Mouse (Mus musculus): ENCODE data around the gene Repin1. TPM values are rescaled to one million over a fixed set of nuclear protein-coding genes. Genes with fewer than 3 reads are reported as not detected.

Repin1 gene
- polyA plus RNA-seq, 1 experiment from 2014 or later = 25.7 TPM

DNA sequence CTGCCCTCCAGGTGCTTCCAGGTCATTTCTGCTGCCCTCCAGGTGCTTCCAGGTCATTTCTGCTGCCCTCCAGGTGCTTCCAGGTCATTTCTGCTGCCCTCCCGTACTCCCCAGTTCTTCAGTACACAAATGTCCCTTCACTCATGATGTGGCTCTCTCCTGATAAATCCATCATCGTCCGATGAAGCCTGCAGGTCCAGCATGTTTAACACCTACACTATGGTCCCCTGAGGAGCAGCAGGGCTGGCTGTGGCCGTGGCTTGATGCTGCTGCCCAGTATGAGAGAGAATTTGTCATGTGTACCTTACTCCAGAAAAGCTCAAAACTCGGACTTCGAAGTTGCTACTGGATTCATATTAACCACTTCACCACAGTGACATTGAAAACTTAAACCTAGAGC, 47.7 kb downstream of the Repin1 start:
- H3K4me2 ChIP-seq (ENCODE audit: low read depth, low read length) = no peak overlapping the region
- H3K4me3 ChIP-seq (replicated peaks; ENCODE audit: low read length) = no peak overlapping the region
- no peak overlapping the region for H3K27ac ChIP-seq (ENCODE audit: low read length)
- H3K9ac ChIP-seq (ENCODE audit: low read length) = no peak overlapping the region
- no peaks in the 10 kb centered on the region for H3K4me1 ChIP-seq (ENCODE audit: control insufficient read depth, insufficient read depth, low read length)
- 69% methylated on average over 6 of the region's 6 CpGs for WGBS
- H3K9me3 ChIP-seq (replicated peaks; ENCODE audit: control insufficient read depth, low read length) = no peaks in the 10 kb centered on the region
- no peak for ATAC-seq (ENCODE audit: insufficient read depth, low FRiP score)
- no peaks in the 10 kb centered on the region for H3K27me3 ChIP-seq (ENCODE audit: control insufficient read depth, insufficient read depth, low read length)
- H3K36me3 ChIP-seq (ENCODE audit: control insufficient read depth, insufficient read depth, low read length) = no peaks in the 10 kb centered on the region

- H3K27me3 ChIP-seq (ENCODE audit: control insufficient read depth, insufficient read depth, low read length) = no peaks in the 10 kb centered on the region
- H3K36me3 ChIP-seq (ENCODE audit: control insufficient read depth, insufficient read depth, low read length) = no peaks in the 10 kb centered on the region
- no peak overlapping the region for H3K4me2 ChIP-seq (ENCODE audit: low read depth, low read length)
- no peaks in the 10 kb centered on the region for H3K9me3 ChIP-seq (replicated peaks; ENCODE audit: control insufficient read depth, low read length)
- no peak overlapping the region for H3K27ac ChIP-seq (ENCODE audit: low read length)
- no peak overlapping the region for H3K4me3 ChIP-seq (replicated peaks; ENCODE audit: low read length)
- no peak overlapping the region for H3K9ac ChIP-seq (ENCODE audit: low read length)
- ATAC-seq (ENCODE audit: insufficient read depth, low FRiP score) = no peak
- H3K4me1 ChIP-seq (ENCODE audit: control insufficient read depth, insufficient read depth, low read length) = no peaks in the 10 kb centered on the region
- 21% methylated on average over 4 of the region's 4 CpGs for WGBS
These were observed 49.1 kb downstream of the Repin1 start for GRCm38 (mm10) chr6:48642764-48643292.

DNA sequence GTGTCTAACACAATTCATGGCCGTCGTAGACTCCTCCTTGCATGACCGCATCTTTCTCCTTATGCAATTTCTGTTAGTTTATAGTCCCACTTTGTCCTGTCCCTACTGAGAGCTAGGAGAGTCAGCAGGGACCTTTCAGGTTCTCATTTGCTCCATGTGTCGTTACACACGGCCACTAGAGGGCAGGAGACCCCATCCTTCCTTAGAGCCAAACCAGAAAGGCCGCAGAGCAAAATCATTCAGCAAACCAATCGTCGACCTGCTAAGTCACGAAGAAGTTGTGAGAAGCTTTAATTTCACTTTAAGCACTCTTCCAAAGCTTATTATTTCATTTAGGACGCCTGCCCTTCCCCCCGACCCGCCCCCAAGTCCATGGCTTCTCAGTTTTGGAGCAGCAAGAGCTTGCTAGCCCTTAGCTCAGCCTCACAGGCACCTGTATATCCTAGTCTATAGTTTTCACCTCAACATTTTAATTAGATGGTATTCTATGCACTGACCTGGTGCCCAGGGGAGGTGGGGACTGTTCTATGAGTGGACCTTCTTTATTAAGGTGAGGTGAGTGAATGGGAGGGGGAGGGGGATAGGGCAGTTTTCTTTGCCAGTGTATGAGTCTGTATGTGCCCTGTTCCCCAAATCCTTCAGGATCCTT, 52.1 kb downstream of the Repin1 start:
- no peaks in the 10 kb centered on the region for H3K9me3 ChIP-seq (replicated peaks; ENCODE audit: control insufficient read depth, low read length)

GRCm38 (mm10) chr6:48646309-48646690, 52.6 kb downstream of the Repin1 start:
- no peak overlapping the region for H3K9ac ChIP-seq (ENCODE audit: low read length)
- H3K27me3 ChIP-seq (ENCODE audit: control insufficient read depth, insufficient read depth, low read length) = no peaks in the 10 kb centered on the region
- ATAC-seq (ENCODE audit: insufficient read depth, low FRiP score) = no peak
- H3K36me3 ChIP-seq (ENCODE audit: control insufficient read depth, insufficient read depth, low read length) = no peaks in the 10 kb centered on the region
- H3K4me3 ChIP-seq (replicated peaks; ENCODE audit: low read length) = no peak overlapping the region
- no peak overlapping the region for H3K4me2 ChIP-seq (ENCODE audit: low read depth, low read length)
- H3K9me3 ChIP-seq (replicated peaks; ENCODE audit: control insufficient read depth, low read length) = no peaks in the 10 kb centered on the region
- no peaks in the 10 kb centered on the region for H3K4me1 ChIP-seq (ENCODE audit: control insufficient read depth, insufficient read depth, low read length)
- no peak overlapping the region for H3K27ac ChIP-seq (ENCODE audit: low read length)
- WGBS = 78% methylated on average over 4 of the region's 4 CpGs

More for the DNA sequence above, 52.1 kb downstream of the Repin1 start:
- Histone ChIP-seq H3K4me2 (ENCODE audit: low read depth, low read length) (no peak overlapping the region), H3K9ac (ENCODE audit: low read length) (0 out of 2 replicates have a peak overlapping the region, but pooled peaks have one; percentile 9), H3K27ac (ENCODE audit: low read length) (no peak overlapping the region), H3K27me3 (ENCODE audit: control insufficient read depth, insufficient read depth, low read length) (no peaks in the 10 kb centered on the region), H3K4me1 (ENCODE audit: control insufficient read depth, insufficient read depth, low read length) (no peaks in the 10 kb centered on the region), H3K4me3 (replicated peaks; ENCODE audit: low read length) (no peak overlapping the region), H3K36me3 (ENCODE audit: control insufficient read depth, insufficient read depth, low read length) (no peaks in the 10 kb centered on the region)
- no peak for ATAC-seq (ENCODE audit: insufficient read depth, low FRiP score)
- 12% methylated on average over 12 of the region's 12 CpGs for WGBS

DNA sequence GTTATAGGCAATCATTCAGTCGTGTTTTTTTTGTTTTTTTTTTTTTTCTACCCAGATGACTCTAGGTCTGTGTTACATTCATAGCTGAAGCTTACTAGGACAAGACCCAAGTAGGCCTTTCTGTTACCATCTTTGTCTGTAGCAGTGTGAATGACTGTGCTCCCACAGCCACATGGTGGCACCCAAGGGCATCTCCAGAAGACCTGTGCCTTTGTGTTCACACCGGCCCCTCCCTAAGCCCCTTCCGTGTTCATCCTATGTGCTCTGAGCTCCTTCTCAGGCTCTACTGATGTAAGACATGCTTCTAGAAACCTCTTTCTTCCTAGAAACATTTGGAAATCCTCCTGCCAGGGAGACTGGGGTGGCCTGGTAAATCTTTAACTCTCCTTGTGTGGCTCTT, 53.3 kb downstream of the Repin1 start, which contains the start of gene Gimap8:
Gene Gimap8 (plus strand): TSS at position 240 of the 400 bp plus-strand sequence.
- H3K9me3 ChIP-seq (replicated peaks; ENCODE audit: control insufficient read depth, low read length) = no peaks in the 10 kb centered on the region
- H3K4me2 ChIP-seq (ENCODE audit: low read depth, low read length) = 0 out of 2 replicates have a peak within 1 kb of the TSS, but pooled peaks have one; percentile 3
- no peaks in the 10 kb centered on the region for H3K36me3 ChIP-seq (ENCODE audit: control insufficient read depth, insufficient read depth, low read length)
- no peaks in the 10 kb centered on the region for H3K27me3 ChIP-seq (ENCODE audit: control insufficient read depth, insufficient read depth, low read length)
- 40% methylated on average over 3 of the region's 3 CpGs for WGBS
- no peak; the same call in 1 of the 2 replicates for ATAC-seq (ENCODE audit: insufficient read depth, low FRiP score)
- H3K27ac ChIP-seq (ENCODE audit: low read length) = no peak within 1 kb of the TSS
- no peak within 1 kb of the TSS for H3K4me3 ChIP-seq (replicated peaks; ENCODE audit: low read length)
- H3K4me1 ChIP-seq (ENCODE audit: control insufficient read depth, insufficient read depth, low read length) = no peaks in the 10 kb centered on the region
- no peak within 1 kb of the TSS for H3K9ac ChIP-seq (ENCODE audit: low read length)

- Histone ChIP-seq H3K4me2 (ENCODE audit: low read depth, low read length) (0 out of 2 replicates have a peak overlapping the region, but pooled peaks have one; percentile 3), H3K27me3 (ENCODE audit: control insufficient read depth, insufficient read depth, low read length) (no peaks in the 10 kb centered on the region), H3K4me1 (ENCODE audit: control insufficient read depth, insufficient read depth, low read length) (no peaks in the 10 kb centered on the region), H3K9ac (ENCODE audit: low read length) (no peak overlapping the region), H3K4me3 (replicated peaks; ENCODE audit: low read length) (no peak overlapping the region), H3K9me3 (replicated peaks; ENCODE audit: control insufficient read depth, low read length) (no peaks in the 10 kb centered on the region), H3K36me3 (ENCODE audit: control insufficient read depth, insufficient read depth, low read length) (no peaks in the 10 kb centered on the region), H3K27ac (ENCODE audit: low read length) (no peak overlapping the region)
- WGBS = 66% methylated on average over 2 of the region's 2 CpGs
- no peak for ATAC-seq (ENCODE audit: insufficient read depth, low FRiP score)
These were observed 53.9 kb downstream of the Repin1 start for GRCm38 (mm10) chr6:48647611-48648010.

Other genes starting within 250 kb of the Repin1 start
- 16.2 and 16.8 TPM in 2 replicates for gene Krba1, start 198.3 kb upstream of the Repin1 start, polyA plus RNA-seq (2015; fragmentation: Nextera tagmentation; extraction: Ambion mirVana)
- gene Zfp467, start 148.1 kb upstream of the Repin1 start, polyA plus RNA-seq (2015; fragmentation: Nextera tagmentation; extraction: Ambion mirVana) = 24.1 and 24.4 TPM in 2 replicates
- 0.14 and 0.89 TPM in 2 replicates for gene Sspo, start 145.7 kb upstream of the Repin1 start, polyA plus RNA-seq (2015; fragmentation: Nextera tagmentation; extraction: Ambion mirVana)
- gene Atp6v0e2, start 56.3 kb upstream of the Repin1 start, polyA plus RNA-seq (2015; fragmentation: Nextera tagmentation; extraction: Ambion mirVana) = 23.3 and 25.7 TPM in 2 replicates
- 7.5 and 9.6 TPM in 2 replicates for gene Lrrc61, start 39.1 kb upstream of the Repin1 start, polyA plus RNA-seq (2015; fragmentation: Nextera tagmentation; extraction: Ambion mirVana)
- 122 and 128 TPM in 2 replicates for gene Rarres2, start 21.1 kb upstream of the Repin1 start, polyA plus RNA-seq (2015; fragmentation: Nextera tagmentation; extraction: Ambion mirVana)
- gene Gm45021, start 4.3 kb upstream of the Repin1 start, polyA plus RNA-seq (2015; fragmentation: Nextera tagmentation; extraction: Ambion mirVana) = not detected in 2 replicates
- gene Gm44965, start 58 bp downstream of the Repin1 start, polyA plus RNA-seq (2015; fragmentation: Nextera tagmentation; extraction: Ambion mirVana) = 0.70 and 1.8 TPM in 2 replicates
- gene Zfp775, start 8.2 kb downstream of the Repin1 start, polyA plus RNA-seq (2015; fragmentation: Nextera tagmentation; extraction: Ambion mirVana) = 5.2 and 5.9 TPM in 2 replicates
- gene AI854703, start 32.9 kb downstream of the Repin1 start, polyA plus RNA-seq (2015; fragmentation: Nextera tagmentation; extraction: Ambion mirVana) = 1.1 and 1.3 TPM in 2 replicates
- gene Gimap8, start 53.4 kb downstream of the Repin1 start, polyA plus RNA-seq (2015; fragmentation: Nextera tagmentation; extraction: Ambion mirVana) = 1.6 and 1.8 TPM in 2 replicates
- 8.9 and 9.8 TPM in 2 replicates for gene Gimap9, start 82.2 kb downstream of the Repin1 start, polyA plus RNA-seq (2015; fragmentation: Nextera tagmentation; extraction: Ambion mirVana)
- gene Gimap4, start 90.7 kb downstream of the Repin1 start, polyA plus RNA-seq (2015; fragmentation: Nextera tagmentation; extraction: Ambion mirVana) = 19.3 and 22.2 TPM in 2 replicates
- gene Gimap6, start 114.3 kb downstream of the Repin1 start, polyA plus RNA-seq (2015; fragmentation: Nextera tagmentation; extraction: Ambion mirVana) = 22.2 and 22.5 TPM in 2 replicates
- 2.5 and 3.2 TPM in 2 replicates for gene Gm28053, start 124.7 kb downstream of the Repin1 start, polyA plus RNA-seq (2015; fragmentation: Nextera tagmentation; extraction: Ambion mirVana)
- gene Gimap7, start 124.7 kb downstream of the Repin1 start, polyA plus RNA-seq (2015; fragmentation: Nextera tagmentation; extraction: Ambion mirVana) = 0.14 TPM in 1 of 2 replicates, not detected in the other
- 15.7 and 19.7 TPM in 2 replicates for gene Gimap1, start 145.2 kb downstream of the Repin1 start, polyA plus RNA-seq (2015; fragmentation: Nextera tagmentation; extraction: Ambion mirVana)
- 6.9 and 8.1 TPM in 2 replicates for gene Gimap5, start 152.3 kb downstream of the Repin1 start, polyA plus RNA-seq (2015; fragmentation: Nextera tagmentation; extraction: Ambion mirVana)
- 0.14 and 0.17 TPM in 2 replicates for gene Gimap3, start 177.0 kb downstream of the Repin1 start, polyA plus RNA-seq (2015; fragmentation: Nextera tagmentation; extraction: Ambion mirVana)
- 157 and 176 TPM in 2 replicates for gene Tmem176a, start 247.0 kb downstream of the Repin1 start, polyA plus RNA-seq (2015; fragmentation: Nextera tagmentation; extraction: Ambion mirVana)
- gene Tmem176b, start 247.6 kb downstream of the Repin1 start, polyA plus RNA-seq (2015; fragmentation: Nextera tagmentation; extraction: Ambion mirVana) = 302 and 332 TPM in 2 replicates